Mouse (Mus musculus) limb, embryonic 14.5 days (tissue): ENCODE measurements around the gene Smc6. TPM values are rescaled to one million over a fixed set of nuclear protein-coding genes. Genes with fewer than 3 reads are reported as not detected.

ENCODE experiments used
- ATAC-seq: fragments of 200-750 bp; cut with Nextera tagmentation; 2 replicates; pipeline ENCODE4 v1.8.0; 2017; ENCODE audit warnings: low read depth, moderate number of reproducible peaks, moderate TSS enrichment; ENCODE audit not compliant: low FRiP score
- DNase-seq: peaks from one replicate; pipeline ENCODE4 v3.0.0-alpha.2; 2015; ENCODE audit warnings: low spot score
- H3K27ac ChIP-seq: fragments of 300-500 bp; sonication (generic); replicated peaks from 2 replicates; pipeline ENCODE4 v1.5.1; 2014; ENCODE audit warnings: low read depth, mild to moderate bottlenecking, low read length, moderate library complexity, mixed read lengths
- H3K27me3 ChIP-seq: fragments of 300-500 bp; sonication (generic); 2 replicates; pipeline ENCODE4 v1.6.1; 2014; ENCODE audit warnings: low read length, mixed read lengths; ENCODE audit not compliant: control insufficient read depth, insufficient read depth
- H3K36me3 ChIP-seq: fragments of 300-500 bp; sonication (generic); 2 replicates; pipeline ENCODE4 v1.6.1; 2014; ENCODE audit warnings: mild to moderate bottlenecking, low read length, moderate library complexity, mixed read lengths; ENCODE audit not compliant: control insufficient read depth, insufficient read depth
- H3K4me1 ChIP-seq: fragments of 300-500 bp; sonication (generic); 2 replicates; pipeline ENCODE4 v1.6.1; 2014; ENCODE audit warnings: antibody characterized with exemption, low read length, mixed read lengths; ENCODE audit not compliant: control insufficient read depth, insufficient read depth
- H3K4me2 ChIP-seq: fragments of 300-500 bp; sonication (generic); replicated peaks from 2 replicates; pipeline ENCODE4 v1.6.1; 2014; ENCODE audit warnings: low read depth, mild to moderate bottlenecking, low read length, moderate library complexity; ENCODE audit not compliant: severe bottlenecking
- H3K4me3 ChIP-seq: fragments of 300-500 bp; sonication (generic); replicated peaks from 2 replicates; pipeline ENCODE4 v1.5.1; 2014; ENCODE audit warnings: low read length
- H3K9ac ChIP-seq: fragments of 300-500 bp; sonication (generic); 2 replicates; pipeline ENCODE4 v1.6.1; 2014; ENCODE audit warnings: mild to moderate bottlenecking, low read depth, low read length, moderate library complexity; ENCODE audit not compliant: severe bottlenecking
- H3K9me3 ChIP-seq: fragments of 300-500 bp; sonication (generic); 2 replicates; pipeline ENCODE4 v1.6.1; 2016; ENCODE audit warnings: low read length; ENCODE audit not compliant: control insufficient read depth
- POLR2A ChIP-seq: fragments of 200-500 bp; IDR thresholded peaks from 2 replicates; pipeline ENCODE4 v1.8.0; 2012; ENCODE audit warnings: inconsistent platforms, mild to moderate bottlenecking, moderate library complexity, borderline replicate concordance; ENCODE audit not compliant: insufficient read depth, insufficient read length; ENCODE audit errors: extremely low read depth
- WGBS: fragments of 180-500 bp; shearing (Covaris S2); extraction: QIAGEN DNeasy Blood & Tissue Kit; methylation state at CpG from one replicate; pipeline ENCODE4 v1.1.7; 2014; 5-methylcytosine and 5-hydroxymethylcytosine counted together
- polyA plus RNA-seq, 2 experiments: library from polyadenylated mRNA; depleted of rRNA in 1 of 2; stranded (reverse) in 1 of 2; unstranded in 1 of 2; fragments of >200 nt; fragmentation: Nextera tagmentation in 1 of 2; extraction: Ambion mirVana in 1 of 2; gene quantifications; 2 replicates each; pipeline versions ENCODE4 v1.2.1 to v1.2.3; 2012 to 2014

The Smc6 gene
- polyA plus RNA-seq, 2 experiments = 71.8 to 126 TPM

GRCm38 (mm10) chr12:11317671-11318070 is 52.0 kb downstream of the Smc6 start:
- DNase-seq = no peak
- 75% methylated on average over 6 of the region's 6 CpGs for WGBS
- H3K9ac ChIP-seq = no peak overlapping the region
- no peak overlapping the region for H3K27ac ChIP-seq
- peaks cover 41% of the 10 kb centered on the region for H3K36me3 ChIP-seq
- no peak overlapping the region for H3K4me2 ChIP-seq
- ATAC-seq = no peak
- no peaks in the 10 kb centered on the region for H3K27me3 ChIP-seq
- H3K4me1 ChIP-seq = no peaks in the 10 kb centered on the region
- no peak for TF ChIP-seq POLR2A
- no peaks in the 10 kb centered on the region for H3K9me3 ChIP-seq
- H3K4me3 ChIP-seq = no peak overlapping the region

GRCm38 (mm10) chr12:11324480-11324879 is 58.8 kb downstream of the Smc6 start:
- Histone ChIP-seq H3K4me2 (no peak overlapping the region), H3K9me3 (no peaks in the 10 kb centered on the region), H3K27ac (no peak overlapping the region), H3K27me3 (no peaks in the 10 kb centered on the region), H3K9ac (no peak overlapping the region), H3K36me3 (no peaks in the 10 kb centered on the region), H3K4me3 (no peak overlapping the region), H3K4me1 (no peaks in the 10 kb centered on the region)
- no peak for DNase-seq
- no peak for ATAC-seq
- no peak for TF ChIP-seq POLR2A
- WGBS = 50% methylated on average over 4 of the region's 4 CpGs

GRCm38 (mm10) chr12:11326483-11326882 is 60.8 kb downstream of the Smc6 start:
- Histone ChIP-seq H3K4me2 (no peak overlapping the region), H3K27me3 (no peaks in the 10 kb centered on the region), H3K36me3 (no peaks in the 10 kb centered on the region), H3K4me1 (no peaks in the 10 kb centered on the region), H3K4me3 (no peak overlapping the region), H3K9ac (no peak overlapping the region), H3K27ac (no peak overlapping the region), H3K9me3 (no peaks in the 10 kb centered on the region)
- TF ChIP-seq POLR2A = no peak
- WGBS = 87% methylated on average over 3 of the region's 3 CpGs
- no peak for DNase-seq
- ATAC-seq = no peak

- Histone ChIP-seq H3K4me1 (no peaks in the 10 kb centered on the region), H3K27me3 (no peaks in the 10 kb centered on the region), H3K4me3 (no peak overlapping the region), H3K9me3 (no peaks in the 10 kb centered on the region), H3K27ac (no peak overlapping the region), H3K9ac (no peak overlapping the region), H3K4me2 (no peak overlapping the region), H3K36me3 (no peaks in the 10 kb centered on the region)
- DNase-seq (no peak), ATAC-seq (no peak)
- no peak for TF ChIP-seq POLR2A
- 39% methylated on average over 4 of the region's 4 CpGs for WGBS
Measured at GRCm38 (mm10) chr12:11336845-11337244, 71.2 kb downstream of the Smc6 start.

- Histone ChIP-seq H3K27ac (no peak overlapping the region), H3K4me2 (no peak overlapping the region), H3K9me3 (no peaks in the 10 kb centered on the region), H3K4me3 (no peak overlapping the region), H3K36me3 (no peaks in the 10 kb centered on the region), H3K4me1 (no peaks in the 10 kb centered on the region), H3K9ac (no peak overlapping the region), H3K27me3 (no peaks in the 10 kb centered on the region)
- 86% methylated on average over 2 of the region's 2 CpGs for WGBS
- DNase-seq (no peak), ATAC-seq (no peak)
- TF ChIP-seq POLR2A = no peak
Measured at GRCm38 (mm10) chr12:11338251-11338650, 72.6 kb downstream of the Smc6 start.

- WGBS = 81% methylated on average over 6 of the region's 6 CpGs
- DNase-seq (no peak), ATAC-seq (no peak)
- H3K4me3 ChIP-seq = no peak overlapping the region
- H3K36me3 ChIP-seq = no peaks in the 10 kb centered on the region
- H3K4me1 ChIP-seq = no peaks in the 10 kb centered on the region
- H3K27me3 ChIP-seq = no peaks in the 10 kb centered on the region
- H3K9me3 ChIP-seq = no peaks in the 10 kb centered on the region
- H3K4me2 ChIP-seq = no peak overlapping the region
- no peak for TF ChIP-seq POLR2A
- no peak overlapping the region for H3K9ac ChIP-seq
- no peak overlapping the region for H3K27ac ChIP-seq
Measured at GRCm38 (mm10) chr12:11342020-11342600, 76.4 kb downstream of the Smc6 start.
